Mouse (Mus musculus) right cerebral cortex, adult 18-20 months (tissue): ENCODE data around the gene Cd247.

ENCODE experiments used
- DNase-seq: peaks from one replicate; pipeline ENCODE4 v3.0.0; 2022; ENCODE audit warnings: mixed read lengths

Cd247 gene

GRCm38 (mm10) chr1:165779954-165780585, 8.4 kb upstream of the Cd247 start:
- peak; percentile 18 for DNase-seq

GRCm38 (mm10) chr1:165780586-165781111, 7.8 kb upstream of the Cd247 start:
- DNase-seq, result no peak

- DNase-seq, result no peak
Measured at GRCm38 (mm10) chr1:165781426-165781825, 7.1 kb upstream of the Cd247 start.

- no peak for DNase-seq
Measured at GRCm38 (mm10) chr1:165781911-165782310, 6.6 kb upstream of the Cd247 start.

GRCm38 (mm10) chr1:165786296-165786695, 2.2 kb upstream of the Cd247 start:
- no peak for DNase-seq

- no peak for DNase-seq
Measured at GRCm38 (mm10) chr1:165789066-165789660, 682 bp downstream of the Cd247 start.

GRCm38 (mm10) chr1:165789963-165790362, 1.5 kb downstream of the Cd247 start:
- DNase-seq, result no peak

GRCm38 (mm10) chr1:165790461-165791210, 2.2 kb downstream of the Cd247 start:
- no peak for DNase-seq

GRCm38 (mm10) chr1:165791411-165791810, 2.9 kb downstream of the Cd247 start:
- no peak for DNase-seq

GRCm38 (mm10) chr1:165801709-165802310, 13.3 kb downstream of the Cd247 start:
- DNase-seq, result no peak

- DNase-seq, result no peak
Measured at GRCm38 (mm10) chr1:165803107-165803506, 14.6 kb downstream of the Cd247 start.

- no peak for DNase-seq
Measured at GRCm38 (mm10) chr1:165804133-165804532, 15.7 kb downstream of the Cd247 start.

- DNase-seq, result no peak
Measured at GRCm38 (mm10) chr1:165810633-165811032, 22.2 kb downstream of the Cd247 start.

GRCm38 (mm10) chr1:165811170-165811569, 22.7 kb downstream of the Cd247 start:
- DNase-seq, result no peak

- DNase-seq, result no peak
Measured at GRCm38 (mm10) chr1:165812775-165813174, 24.3 kb downstream of the Cd247 start.

- no peak for DNase-seq
Measured at GRCm38 (mm10) chr1:165814116-165814515, 25.6 kb downstream of the Cd247 start.

GRCm38 (mm10) chr1:165814521-165815278, 26.2 kb downstream of the Cd247 start:
- DNase-seq, result no peak

- no peak for DNase-seq
Measured at GRCm38 (mm10) chr1:165816391-165816790, 27.9 kb downstream of the Cd247 start.

- DNase-seq, result no peak
Measured at GRCm38 (mm10) chr1:165817264-165817663, 28.8 kb downstream of the Cd247 start.

GRCm38 (mm10) chr1:165818145-165818860, 29.8 kb downstream of the Cd247 start:
- DNase-seq, result no peak

GRCm38 (mm10) chr1:165819147-165819546, 30.7 kb downstream of the Cd247 start:
- DNase-seq, result no peak

GRCm38 (mm10) chr1:165822031-165822430, 33.5 kb downstream of the Cd247 start:
- DNase-seq, result no peak
